Mouse (Mus musculus) heart, embryonic 15.5 days (tissue): Measurements from ENCODE around the gene Kif1bp. TPM values are rescaled to one million over a fixed set of nuclear protein-coding genes. Genes with fewer than 3 reads are reported as not detected.

Experiments
- ATAC-seq: fragments of 200-750 bp; cut with Nextera tagmentation; replicated peaks from 2 replicates; pipeline ENCODE4 v1.8.0; 2017; ENCODE audit warnings: low read depth, moderate TSS enrichment; ENCODE audit not compliant: insufficient number of reproducible peaks, insufficient read depth, low FRiP score
- H3K27ac ChIP-seq: fragments of 300-500 bp; sonication (generic); 2 replicates; pipeline ENCODE4 v1.5.1; 2015; ENCODE audit warnings: mild to moderate bottlenecking, inconsistent platforms
- H3K27me3 ChIP-seq: fragments of 300-500 bp; sonication (generic); 2 replicates; pipeline ENCODE4 v1.6.1; 2015; ENCODE audit warnings: inconsistent platforms
- H3K36me3 ChIP-seq: fragments of 300-500 bp; sonication (generic); 2 replicates; pipeline ENCODE4 v1.6.1; 2015; ENCODE audit warnings: mild to moderate bottlenecking, inconsistent platforms
- H3K4me1 ChIP-seq: fragments of 300-500 bp; sonication (generic); replicated peaks from 2 replicates; pipeline ENCODE4 v1.6.1; 2015; ENCODE audit warnings: inconsistent platforms
- H3K4me2 ChIP-seq: fragments of 300-500 bp; sonication (generic); 2 replicates; pipeline ENCODE4 v1.6.1; 2015; ENCODE audit warnings: inconsistent platforms, mild to moderate bottlenecking, moderate library complexity
- H3K4me3 ChIP-seq: fragments of 300-500 bp; sonication (generic); 2 replicates; pipeline ENCODE4 v1.5.1; 2015; ENCODE audit warnings: mild to moderate bottlenecking, inconsistent platforms
- H3K9ac ChIP-seq: fragments of 300-500 bp; sonication (generic); 2 replicates; pipeline ENCODE4 v1.6.1; 2015; ENCODE audit warnings: mild to moderate bottlenecking, inconsistent platforms
- H3K9me3 ChIP-seq: fragments of 300-500 bp; sonication (generic); replicated peaks from 2 replicates; pipeline ENCODE4 v1.6.1; 2016; ENCODE audit warnings: inconsistent platforms
- WGBS: fragments of 180-500 bp; shearing (Covaris S2); methylation state at CpG from one replicate; pipeline ENCODE4 v1.1.7; 2015; ENCODE audit warnings: mixed read lengths; 5-methylcytosine and 5-hydroxymethylcytosine counted together
- polyA plus RNA-seq: library from polyadenylated mRNA; unstranded; fragments of >200 nt; fragmentation: Nextera tagmentation; extraction: Ambion mirVana; gene quantifications from 2 replicates; pipeline ENCODE4 v1.2.1, GENCODE M21; 2015

Gene Kif1bp
- polyA plus RNA-seq, 1 experiment from 2014 or later, result 28.0 TPM

DNA sequence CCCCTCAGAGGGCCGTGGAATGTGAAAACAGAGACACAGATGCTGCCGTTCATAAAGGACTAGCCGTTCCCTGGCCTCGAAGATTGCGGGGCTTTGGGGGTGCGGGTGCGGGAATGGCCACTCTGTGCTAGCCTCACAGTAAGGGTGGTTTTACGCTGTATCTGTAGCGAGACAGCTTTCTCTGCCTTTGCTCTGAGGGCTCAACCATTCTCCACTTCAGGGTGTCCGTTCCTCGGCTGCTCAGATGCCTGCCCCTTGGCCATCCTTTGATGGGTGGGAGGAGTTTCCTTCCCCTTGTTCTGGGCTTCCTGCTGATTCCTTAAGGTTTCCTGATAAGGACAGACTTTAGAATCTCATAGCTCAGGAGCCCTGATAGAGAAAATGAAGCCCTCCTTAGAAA lies 69.8 kb downstream of the Kif1bp start:
- no peak for ATAC-seq
- 0 out of 2 replicates have a peak, but pooled peaks cover 2% of the 10 kb centered on the region for H3K4me1 ChIP-seq
- H3K27ac ChIP-seq, result peak overlapping the region; percentile 13; the same call in 1 of the 2 replicates
- H3K4me2 ChIP-seq, result peak overlapping the region; percentile 59
- 0 out of 2 replicates have a peak, but pooled peaks cover 2% of the 10 kb centered on the region for H3K27me3 ChIP-seq
- H3K9me3 ChIP-seq, result no peaks in the 10 kb centered on the region
- WGBS, result 4% methylated on average over 11 of the region's 11 CpGs
- peak overlapping the region; percentile 31 for H3K4me3 ChIP-seq
- no peaks in the 10 kb centered on the region for H3K36me3 ChIP-seq
- H3K9ac ChIP-seq, result no peak overlapping the region

DNA sequence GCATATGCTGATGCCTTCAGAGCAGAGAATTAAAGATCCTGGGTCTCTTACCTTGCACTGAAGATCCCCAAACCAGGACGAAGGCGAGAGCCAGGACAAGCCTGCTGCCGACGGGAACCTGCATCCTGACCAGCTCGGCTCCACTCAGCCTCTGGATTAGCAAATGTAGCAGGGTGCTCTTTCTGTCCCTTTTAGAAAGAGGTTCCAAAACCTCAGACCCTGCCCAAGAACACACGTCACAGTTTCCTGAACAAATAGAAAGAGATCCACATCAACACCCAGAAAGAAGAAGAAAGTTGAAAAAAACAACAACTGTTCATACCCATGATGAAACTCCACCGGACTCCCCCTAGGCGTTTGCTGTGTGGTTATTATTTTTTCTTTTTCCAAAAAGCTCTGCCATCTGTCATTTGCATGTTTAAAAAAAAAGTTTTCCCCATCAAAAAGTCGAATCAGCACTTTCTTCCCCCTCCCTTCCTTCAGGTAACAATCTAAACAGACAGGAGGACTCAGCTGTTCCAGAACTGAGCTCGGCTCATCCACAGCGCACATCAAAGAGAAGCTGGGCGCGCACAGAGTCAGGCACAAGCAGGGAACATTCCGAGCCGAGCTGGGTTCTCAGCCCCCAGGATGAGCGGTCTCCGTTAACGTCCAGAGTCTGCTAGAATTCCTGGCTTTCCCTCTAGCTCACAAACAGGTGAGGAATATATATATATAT lies 70.5 kb downstream of the Kif1bp start:
- Histone ChIP-seq H3K36me3 (no peaks in the 10 kb centered on the region), H3K4me1 (0 out of 2 replicates have a peak, but pooled peaks cover 2% of the 10 kb centered on the region), H3K4me2 (peak overlapping the region; percentile 59), H3K4me3 (peak overlapping the region; percentile 31), H3K27me3 (0 out of 2 replicates have a peak, but pooled peaks cover 2% of the 10 kb centered on the region), H3K9ac (no peak overlapping the region), H3K27ac (no peak overlapping the region), H3K9me3 (no peaks in the 10 kb centered on the region)
- WGBS, result 9% methylated on average over 18 of the region's 18 CpGs
- ATAC-seq, result no peak

DNA sequence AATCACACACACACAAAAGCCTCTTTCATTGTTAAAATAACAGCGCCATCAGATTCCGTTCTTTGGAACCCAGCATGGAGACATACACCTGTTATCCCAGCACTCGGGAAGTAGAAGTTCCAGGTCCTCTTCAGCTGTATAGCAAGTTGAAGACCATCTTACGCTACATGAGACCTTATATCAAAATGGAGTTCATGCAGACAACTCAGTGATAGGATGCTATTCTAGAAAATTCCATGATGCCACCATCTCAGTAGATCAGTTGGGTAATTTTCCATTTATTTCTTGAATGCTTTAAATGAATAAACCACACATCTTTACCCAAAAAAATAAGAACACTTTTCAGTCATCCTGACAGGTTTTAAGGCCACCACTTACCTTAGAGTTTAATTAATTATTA lies 71.2 kb downstream of the Kif1bp start:
- H3K9ac ChIP-seq, result no peak overlapping the region
- no peaks in the 10 kb centered on the region for H3K9me3 ChIP-seq
- H3K36me3 ChIP-seq, result no peaks in the 10 kb centered on the region
- no peak overlapping the region for H3K4me3 ChIP-seq
- H3K27ac ChIP-seq, result no peak overlapping the region
- 89% methylated on average over 4 of the region's 4 CpGs for WGBS
- H3K27me3 ChIP-seq, result 0 out of 2 replicates have a peak, but pooled peaks cover 2% of the 10 kb centered on the region
- no peak for ATAC-seq
- peak overlapping the region; percentile 59; the same call in 1 of the 2 replicates for H3K4me2 ChIP-seq
- 0 out of 2 replicates have a peak, but pooled peaks cover 2% of the 10 kb centered on the region for H3K4me1 ChIP-seq

DNA sequence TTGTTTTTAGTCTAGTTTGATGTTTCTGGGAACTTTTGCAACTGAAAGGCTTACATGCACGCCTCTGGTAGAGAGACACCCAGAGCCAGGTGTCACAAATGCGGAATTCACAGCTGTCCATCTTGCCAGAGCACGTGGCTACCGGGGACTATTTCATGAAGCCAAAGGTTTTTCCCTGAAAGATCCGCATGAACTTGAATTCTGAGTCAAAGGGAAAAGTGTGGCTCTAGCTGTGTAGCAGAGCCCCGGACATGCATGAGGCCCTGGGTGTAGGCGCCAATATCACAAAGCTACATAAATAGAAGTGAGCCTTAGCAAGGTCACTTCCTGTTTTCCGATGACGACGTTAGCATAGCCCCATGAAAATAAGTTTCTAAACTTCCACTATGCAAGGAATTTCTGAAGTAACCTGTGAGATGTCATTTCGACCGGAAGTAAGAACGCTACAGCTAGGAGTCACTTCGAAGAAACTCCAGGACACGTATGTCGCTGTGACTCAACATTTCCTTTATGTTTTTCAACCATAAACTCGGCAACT lies 72.2 kb downstream of the Kif1bp start:
- ATAC-seq, result no peak
- 0 out of 2 replicates have a peak, but pooled peaks cover 2% of the 10 kb centered on the region for H3K27me3 ChIP-seq
- no peak overlapping the region for H3K4me3 ChIP-seq
- no peaks in the 10 kb centered on the region for H3K36me3 ChIP-seq
- H3K9ac ChIP-seq, result no peak overlapping the region
- 0 out of 2 replicates have a peak, but pooled peaks cover 2% of the 10 kb centered on the region for H3K4me1 ChIP-seq
- no peak overlapping the region for H3K4me2 ChIP-seq
- H3K9me3 ChIP-seq, result no peaks in the 10 kb centered on the region
- no peak overlapping the region for H3K27ac ChIP-seq
- WGBS, result 62% methylated on average over 17 of the region's 17 CpGs

DNA sequence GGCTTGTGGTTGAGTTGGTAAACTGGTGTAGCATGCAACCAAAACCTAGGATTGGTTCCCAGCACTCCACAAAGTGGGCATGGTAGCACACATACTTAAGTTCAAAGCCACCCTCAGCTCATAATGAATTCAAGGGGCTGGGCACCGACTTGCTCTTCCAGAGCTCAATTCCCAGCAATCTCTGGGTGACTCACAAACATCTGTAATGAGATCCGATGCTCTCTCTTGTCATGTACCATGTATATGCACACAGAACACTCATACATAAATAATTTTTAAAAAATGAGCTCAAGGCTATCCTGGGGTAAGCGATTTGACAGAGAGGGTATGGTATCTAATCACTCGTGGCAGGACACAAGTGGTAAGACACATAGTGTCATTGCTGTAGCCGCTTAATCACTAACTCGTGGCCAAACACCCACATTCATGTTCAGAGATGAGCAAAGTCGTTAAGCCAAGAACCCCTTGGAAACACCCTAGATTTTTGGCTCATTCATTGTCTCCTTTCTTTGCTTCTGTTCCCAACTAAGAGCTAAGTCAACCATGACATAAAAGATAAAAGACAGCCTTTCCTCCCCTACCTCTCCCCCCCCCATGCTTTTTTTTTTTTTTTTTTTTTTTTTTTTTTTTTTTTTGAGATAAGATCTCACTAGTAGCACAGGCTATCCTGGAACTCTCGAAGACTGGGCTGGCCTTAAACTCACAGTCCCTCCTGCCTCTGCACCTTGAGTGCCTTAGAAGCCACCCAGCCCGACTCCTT lies 72.9 kb downstream of the Kif1bp start:
- Histone ChIP-seq H3K4me2 (no peak overlapping the region), H3K27me3 (no peaks in the 10 kb centered on the region), H3K9me3 (no peaks in the 10 kb centered on the region), H3K9ac (no peak overlapping the region), H3K4me1 (0 out of 2 replicates have a peak, but pooled peaks cover 2% of the 10 kb centered on the region), H3K4me3 (no peak overlapping the region), H3K27ac (no peak overlapping the region), H3K36me3 (no peaks in the 10 kb centered on the region)
- 75% methylated on average over 9 of the region's 9 CpGs for WGBS
- no peak for ATAC-seq

DNA sequence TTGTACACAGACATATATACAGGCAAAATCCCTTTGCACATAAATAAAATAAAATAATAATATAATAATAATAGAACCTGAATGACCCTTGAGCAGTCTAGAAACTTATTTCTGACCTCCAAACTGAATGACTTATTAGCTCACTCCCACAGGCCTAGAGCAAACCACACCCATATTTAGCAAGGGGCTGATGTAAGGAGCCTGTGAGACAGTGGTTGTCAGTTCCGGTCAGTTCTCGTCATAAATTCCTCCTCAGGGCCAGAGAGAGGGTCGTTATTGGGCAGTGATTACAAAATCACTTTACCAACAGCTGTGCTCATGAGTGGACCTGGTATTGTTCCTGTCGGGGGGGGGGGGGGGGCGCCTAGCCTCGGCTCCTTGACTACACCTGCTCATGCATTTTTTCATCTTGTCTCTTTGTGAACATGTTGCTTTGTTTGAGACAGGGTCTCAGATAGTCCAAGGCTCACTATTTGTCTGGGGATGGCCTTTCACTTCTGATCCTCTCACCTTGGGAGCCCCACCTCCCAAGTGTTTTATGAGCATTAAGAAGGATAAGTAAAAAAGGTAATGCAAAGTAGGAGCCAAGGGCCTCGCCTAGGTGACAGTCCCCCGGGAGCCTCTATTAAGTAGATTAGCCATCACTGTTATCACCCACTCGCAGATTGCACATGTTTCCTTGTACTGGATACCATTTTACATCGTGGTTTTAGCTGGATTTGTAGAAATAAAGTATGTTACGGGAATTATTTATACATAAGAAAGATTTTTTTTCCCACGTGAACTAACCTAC lies 74.2 kb downstream of the Kif1bp start:
- Histone ChIP-seq H3K4me3 (no peak overlapping the region), H3K27me3 (no peaks in the 10 kb centered on the region), H3K9me3 (no peaks in the 10 kb centered on the region), H3K9ac (no peak overlapping the region), H3K36me3 (no peaks in the 10 kb centered on the region), H3K4me1 (0 out of 2 replicates have a peak, but pooled peaks cover 2% of the 10 kb centered on the region), H3K27ac (no peak overlapping the region), H3K4me2 (no peak overlapping the region)
- 61% methylated on average over 12 of the region's 12 CpGs for WGBS
- no peak for ATAC-seq

DNA sequence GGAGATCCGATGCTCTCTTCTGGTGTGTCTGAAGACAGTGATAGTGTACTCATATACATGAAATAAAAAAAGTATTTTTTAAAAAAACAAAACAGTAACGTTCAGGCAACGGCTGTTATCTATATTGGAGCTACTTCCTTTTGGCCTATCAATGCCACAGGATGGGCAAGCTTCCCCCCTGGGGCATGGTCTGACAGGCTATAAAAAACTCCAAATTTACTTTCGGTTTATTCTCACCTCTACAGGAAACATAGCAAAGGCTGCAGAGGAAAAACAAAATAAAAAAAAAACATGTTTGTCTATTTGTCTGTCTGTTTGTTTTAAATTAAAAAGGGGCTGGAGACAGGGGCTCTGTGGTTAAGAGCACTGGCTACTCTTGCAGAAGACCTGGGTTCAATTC lies 74.9 kb downstream of the Kif1bp start:
- H3K9me3 ChIP-seq, result no peaks in the 10 kb centered on the region
- H3K4me3 ChIP-seq, result no peak overlapping the region
- no peak for ATAC-seq
- no peak overlapping the region for H3K4me2 ChIP-seq
- H3K9ac ChIP-seq, result no peak overlapping the region
- WGBS, result 50% methylated on average over 4 of the region's 4 CpGs
- H3K36me3 ChIP-seq, result no peaks in the 10 kb centered on the region
- H3K27me3 ChIP-seq, result no peaks in the 10 kb centered on the region
- H3K4me1 ChIP-seq, result no peaks in the 10 kb centered on the region
- H3K27ac ChIP-seq, result no peak overlapping the region

DNA sequence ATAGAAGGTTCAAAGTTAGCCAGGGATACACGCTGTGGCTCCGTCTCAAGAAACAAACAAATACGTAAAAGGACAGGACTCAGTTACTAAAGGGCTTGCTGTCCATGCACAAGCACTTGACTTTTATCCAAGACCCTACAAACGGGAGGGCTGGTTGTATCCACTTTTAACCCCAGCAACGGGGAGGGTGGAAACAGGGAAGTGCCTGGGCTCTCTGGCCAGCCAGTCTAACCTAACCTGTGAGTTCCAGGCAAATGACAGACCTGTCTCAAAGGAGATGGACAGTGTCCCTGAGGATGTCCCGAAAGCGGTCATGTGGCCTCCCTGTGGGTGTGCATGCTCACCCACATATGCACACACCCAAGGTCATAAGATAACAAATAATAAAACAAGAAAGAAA lies 76.3 kb downstream of the Kif1bp start:
- H3K4me1 ChIP-seq, result no peaks in the 10 kb centered on the region
- no peaks in the 10 kb centered on the region for H3K9me3 ChIP-seq
- H3K9ac ChIP-seq, result no peak overlapping the region
- H3K4me3 ChIP-seq, result no peak overlapping the region
- no peak for ATAC-seq
- no peak overlapping the region for H3K4me2 ChIP-seq
- H3K27ac ChIP-seq, result no peak overlapping the region
- no peaks in the 10 kb centered on the region for H3K27me3 ChIP-seq
- H3K36me3 ChIP-seq, result no peaks in the 10 kb centered on the region
- WGBS, result 72% methylated on average over 7 of the region's 7 CpGs

DNA sequence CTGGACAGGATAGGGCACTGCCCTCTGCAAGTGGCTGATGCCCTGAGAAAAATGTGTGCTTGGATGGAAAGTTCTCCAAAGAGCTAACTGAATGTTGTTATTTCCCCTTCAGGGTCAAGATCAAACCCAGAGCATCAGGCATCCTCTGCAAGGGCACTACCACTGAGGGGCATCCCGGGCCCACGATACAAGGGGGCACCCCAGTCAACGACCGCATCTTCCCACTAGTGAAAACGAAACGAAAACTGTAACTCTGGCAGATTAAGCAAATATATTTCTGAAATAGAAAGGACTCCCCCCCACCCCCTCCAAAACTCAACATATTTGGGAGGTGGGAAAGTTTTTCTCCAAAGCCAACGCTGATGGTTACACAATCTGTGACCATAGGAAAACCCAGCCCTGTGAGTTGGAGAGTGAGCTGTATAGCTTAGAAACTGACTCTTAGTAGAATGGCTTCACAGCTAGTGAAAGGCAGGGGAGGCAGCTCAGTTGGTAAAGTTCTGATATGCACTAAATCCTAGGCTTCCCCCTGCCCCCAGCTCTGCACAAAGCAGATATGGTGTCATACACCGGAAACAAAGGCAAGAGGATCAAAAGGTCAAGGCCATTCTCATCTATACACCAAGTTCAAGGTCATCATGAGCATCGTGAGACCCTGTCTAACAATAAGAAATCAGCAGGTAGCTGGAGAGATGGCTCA lies 77.2 kb downstream of the Kif1bp start:
- no peak for ATAC-seq

DNA sequence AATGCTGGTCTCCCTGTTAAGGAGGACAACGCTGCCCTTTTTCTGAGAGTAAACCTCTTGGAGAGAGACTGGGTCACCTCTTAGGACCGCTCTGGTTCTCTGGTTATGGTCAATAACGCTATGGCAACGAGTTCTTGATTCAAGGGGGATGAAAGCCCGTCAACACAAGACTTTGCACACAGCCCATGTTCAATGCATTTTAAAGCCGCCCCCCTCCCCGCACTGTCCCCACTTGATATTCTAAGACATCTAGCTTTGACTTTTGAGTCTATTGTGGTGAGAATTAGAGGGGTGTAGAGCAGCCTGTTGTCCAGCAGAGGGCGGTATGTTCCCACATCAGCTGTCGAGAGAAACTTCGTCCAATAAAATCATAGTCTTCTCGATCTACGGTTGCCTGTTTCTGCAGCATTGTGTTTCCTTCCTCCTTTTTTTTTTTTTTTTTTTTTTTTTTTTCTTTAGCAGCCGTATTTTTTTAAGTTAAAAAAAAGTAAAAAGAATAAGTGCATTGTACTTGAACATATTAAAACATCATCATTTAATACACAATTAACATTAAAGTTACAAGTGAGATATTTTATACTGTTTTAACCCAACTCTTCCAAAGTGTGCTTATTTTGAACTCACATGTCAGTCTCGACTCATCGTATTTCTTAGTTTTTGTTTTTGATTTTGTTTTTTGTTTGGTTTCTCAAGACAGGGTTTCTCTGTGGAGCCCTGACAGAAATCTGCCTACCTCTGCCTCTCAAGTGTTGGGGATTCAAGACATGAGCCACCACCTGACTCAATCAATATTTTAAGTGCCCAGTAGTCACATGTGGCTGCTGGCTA lies 78.0 kb downstream of the Kif1bp start:
- 0 out of 2 replicates have a peak, but pooled peaks have one; percentile 35 for ATAC-seq
- Histone ChIP-seq H3K4me1 (no peaks in the 10 kb centered on the region), H3K9me3 (no peaks in the 10 kb centered on the region), H3K36me3 (no peaks in the 10 kb centered on the region), H3K27me3 (no peaks in the 10 kb centered on the region), H3K27ac (no peak overlapping the region), H3K9ac (no peak overlapping the region), H3K4me3 (no peak overlapping the region), H3K4me2 (no peak overlapping the region)
- 20% methylated on average over 15 of the region's 15 CpGs for WGBS

More for the DNA sequence above, 77.2 kb downstream of the Kif1bp start:
- Histone ChIP-seq H3K36me3 (no peaks in the 10 kb centered on the region), H3K9ac (no peak overlapping the region), H3K4me2 (no peak overlapping the region), H3K27ac (no peak overlapping the region), H3K4me1 (no peaks in the 10 kb centered on the region), H3K27me3 (no peaks in the 10 kb centered on the region), H3K4me3 (no peak overlapping the region), H3K9me3 (no peaks in the 10 kb centered on the region)
- 82% methylated on average over 9 of the region's 9 CpGs for WGBS
